Mouse (Mus musculus): ENCODE results near the gene Otop3. TPM values are rescaled to one million over a fixed set of nuclear protein-coding genes. Genes with fewer than 3 reads are reported as not detected.

The Otop3 gene
- polyA plus RNA-seq, 1 experiment from 2014 or later, result not detected

DNA sequence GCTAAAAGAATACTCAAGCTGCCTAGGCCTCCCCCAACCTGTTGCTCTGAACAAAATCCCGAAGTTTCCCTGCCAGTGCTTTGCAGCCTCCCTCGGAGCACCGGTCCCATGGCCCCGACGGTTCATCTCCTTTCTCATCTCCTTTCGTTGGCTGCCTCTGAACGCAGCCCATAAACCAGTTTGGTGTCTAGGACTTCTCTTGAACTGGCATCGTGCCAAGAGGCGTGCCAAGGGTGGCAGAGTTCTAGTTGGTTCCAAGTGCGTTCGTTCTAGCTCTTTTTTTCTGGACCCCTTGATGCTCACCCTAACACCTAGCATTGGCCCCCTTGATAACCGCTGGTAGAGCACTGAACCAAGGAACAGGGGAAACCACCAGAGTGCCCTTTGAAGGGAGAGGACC, 692 bp downstream of the Otop3 start:
- no peak for DNase-seq
- Histone ChIP-seq H3K4me1 (ENCODE audit: insufficient read depth) (no peaks in the 10 kb centered on the region), H3K27me3 (ENCODE audit: insufficient read depth, low read length) (peaks cover 59% of the 10 kb centered on the region), H3K4me2 (no peak overlapping the region), H3K9ac (no peak overlapping the region), H3K36me3 (ENCODE audit: insufficient read depth) (no peaks in the 10 kb centered on the region), H3K27ac (ENCODE audit: low read depth) (no peak overlapping the region), H3K4me3 (ENCODE audit: low read depth, low read length) (no peak overlapping the region), H3K9me3 (ENCODE audit: low read depth, low read length) (no peaks in the 10 kb centered on the region)
- WGBS, result 57% methylated on average over 12 of the region's 12 CpGs
- no peak for ATAC-seq (ENCODE audit: insufficient read depth)
- TF ChIP-seq CTCF (IDR thresholded peaks at IDR 0.05; ENCODE audit: low read depth), result no peak

DNA sequence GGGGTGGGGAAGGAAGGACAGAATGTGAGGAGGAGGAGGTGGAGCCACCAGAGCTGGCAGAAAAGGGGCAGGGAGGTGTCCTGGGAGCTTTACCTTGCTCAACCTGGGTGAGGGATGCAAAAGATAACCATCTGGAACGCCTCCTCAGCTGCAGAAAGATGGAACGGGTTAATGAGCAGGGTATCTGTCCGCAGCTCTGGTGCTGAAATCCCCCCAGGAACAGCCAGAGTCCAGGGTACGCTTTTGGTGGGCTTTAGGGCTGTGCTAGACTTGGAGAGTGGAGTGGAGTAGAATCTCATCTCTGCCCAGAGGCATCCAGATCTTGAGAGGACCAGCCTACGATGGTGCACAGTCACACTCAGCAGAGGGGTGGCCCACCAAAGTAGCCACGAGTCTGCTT, 1.6 kb downstream of the Otop3 start:
- Histone ChIP-seq H3K27me3 (ENCODE audit: insufficient read depth, low read length) (peaks cover 59% of the 10 kb centered on the region), H3K9me3 (ENCODE audit: low read depth, low read length) (no peaks in the 10 kb centered on the region), H3K9ac (no peak overlapping the region), H3K36me3 (ENCODE audit: insufficient read depth) (no peaks in the 10 kb centered on the region), H3K4me3 (ENCODE audit: low read depth, low read length) (no peak overlapping the region), H3K4me1 (ENCODE audit: insufficient read depth) (no peaks in the 10 kb centered on the region), H3K4me2 (no peak overlapping the region), H3K27ac (ENCODE audit: low read depth) (no peak overlapping the region)
- ATAC-seq (ENCODE audit: insufficient read depth) (no peak), DNase-seq (peak; percentile 49)
- TF ChIP-seq CTCF (IDR thresholded peaks at IDR 0.05; ENCODE audit: low read depth), result no peak
- WGBS, result 12% methylated on average over 6 of the region's 6 CpGs

DNA sequence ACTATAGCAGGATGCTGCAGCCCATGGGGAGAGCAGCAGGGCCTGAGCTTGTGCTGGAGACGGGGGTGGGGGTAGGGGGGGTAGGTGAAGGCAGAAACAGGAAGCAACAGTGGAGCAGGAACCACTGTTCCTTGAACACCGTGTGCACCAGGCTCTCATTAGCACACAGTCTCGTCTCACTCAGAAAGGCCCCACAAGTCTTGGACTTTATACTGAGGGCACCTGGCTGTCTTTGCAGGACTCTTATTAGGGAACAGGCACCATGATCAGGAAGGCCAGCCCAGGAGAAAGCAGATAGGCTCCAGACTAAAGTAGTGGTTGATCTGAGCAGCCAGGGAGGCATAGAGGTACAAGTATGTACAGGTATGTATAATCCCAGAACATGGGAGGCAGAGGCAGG, 2.8 kb downstream of the Otop3 start:
- no peak overlapping the region for H3K4me3 ChIP-seq (ENCODE audit: low read depth, low read length)
- no peaks in the 10 kb centered on the region for H3K9me3 ChIP-seq (ENCODE audit: low read depth, low read length)
- no peak overlapping the region for H3K4me2 ChIP-seq
- H3K9ac ChIP-seq, result no peak overlapping the region
- ATAC-seq (ENCODE audit: insufficient read depth) (no peak), DNase-seq (no peak)
- H3K4me1 ChIP-seq (ENCODE audit: insufficient read depth), result no peaks in the 10 kb centered on the region
- TF ChIP-seq CTCF (IDR thresholded peaks at IDR 0.05; ENCODE audit: low read depth), result no peak
- WGBS, result 33% methylated on average over 3 of the region's 3 CpGs
- H3K27me3 ChIP-seq (ENCODE audit: insufficient read depth, low read length), result peaks cover 53% of the 10 kb centered on the region
- no peaks in the 10 kb centered on the region for H3K36me3 ChIP-seq (ENCODE audit: insufficient read depth)
- no peak overlapping the region for H3K27ac ChIP-seq (ENCODE audit: low read depth)

DNA sequence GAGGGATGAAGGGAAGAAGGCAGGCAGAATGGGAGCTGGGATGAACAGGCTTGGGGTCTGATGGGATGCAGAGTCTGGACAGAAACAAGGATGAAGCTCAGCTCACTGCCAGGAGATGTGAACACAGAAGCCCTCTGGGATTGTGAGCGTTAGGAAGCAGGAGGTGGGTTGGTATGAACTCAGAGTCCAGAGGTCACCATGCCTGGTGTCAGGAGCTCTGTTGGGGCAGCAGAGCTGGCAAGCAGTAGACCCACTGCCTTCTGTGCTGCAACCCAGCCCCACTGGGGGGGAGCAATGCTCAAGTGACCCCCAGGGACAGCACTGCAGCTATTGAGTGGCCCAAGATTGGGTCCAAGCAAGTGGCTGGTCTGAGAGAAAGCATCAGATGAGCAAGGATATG, 3.3 kb downstream of the Otop3 start:
- no peak for ATAC-seq (ENCODE audit: insufficient read depth)
- peaks cover 48% of the 10 kb centered on the region for H3K27me3 ChIP-seq (ENCODE audit: insufficient read depth, low read length)
- no peak for TF ChIP-seq CTCF (IDR thresholded peaks at IDR 0.05; ENCODE audit: low read depth)
- no peaks in the 10 kb centered on the region for H3K4me1 ChIP-seq (ENCODE audit: insufficient read depth)
- 28% methylated on average over 1 of the region's 1 CpGs for WGBS
- no peak overlapping the region for H3K4me2 ChIP-seq
- no peak for DNase-seq
- H3K4me3 ChIP-seq (ENCODE audit: low read depth, low read length), result no peak overlapping the region
- no peak overlapping the region for H3K27ac ChIP-seq (ENCODE audit: low read depth)
- H3K9ac ChIP-seq, result no peak overlapping the region
- no peaks in the 10 kb centered on the region for H3K9me3 ChIP-seq (ENCODE audit: low read depth, low read length)
- no peaks in the 10 kb centered on the region for H3K36me3 ChIP-seq (ENCODE audit: insufficient read depth)

DNA sequence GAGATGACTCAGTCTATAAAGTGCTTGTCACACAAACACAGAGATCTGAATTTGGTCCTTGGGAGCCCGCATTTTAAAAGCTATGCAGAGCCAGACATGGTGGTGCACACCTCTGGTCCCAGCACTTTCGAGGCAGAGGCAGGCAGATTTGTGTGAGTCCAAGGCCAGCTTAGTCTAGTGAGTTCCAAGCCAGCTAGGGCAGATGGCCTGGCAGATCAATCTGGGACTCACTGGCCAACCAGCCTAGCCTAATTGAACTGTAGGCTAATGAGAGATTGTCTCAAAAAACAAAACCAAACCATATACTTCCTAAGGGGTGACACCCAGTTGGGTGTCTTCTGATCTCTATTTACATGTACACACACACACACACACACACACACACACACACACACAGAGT, 6.7 kb downstream of the Otop3 start:
- DNase-seq (no peak), ATAC-seq (ENCODE audit: insufficient read depth) (no peak)
- Histone ChIP-seq H3K4me2 (no peak overlapping the region), H3K36me3 (ENCODE audit: insufficient read depth) (no peaks in the 10 kb centered on the region), H3K9ac (no peak overlapping the region), H3K4me3 (ENCODE audit: low read depth, low read length) (no peak overlapping the region), H3K27me3 (ENCODE audit: insufficient read depth, low read length) (peaks cover 33% of the 10 kb centered on the region), H3K27ac (ENCODE audit: low read depth) (no peak overlapping the region), H3K9me3 (ENCODE audit: low read depth, low read length) (no peaks in the 10 kb centered on the region), H3K4me1 (ENCODE audit: insufficient read depth) (no peaks in the 10 kb centered on the region)
- WGBS, result 58% methylated on average over 2 of the region's 2 CpGs
- TF ChIP-seq CTCF (IDR thresholded peaks at IDR 0.05; ENCODE audit: low read depth), result no peak

DNA sequence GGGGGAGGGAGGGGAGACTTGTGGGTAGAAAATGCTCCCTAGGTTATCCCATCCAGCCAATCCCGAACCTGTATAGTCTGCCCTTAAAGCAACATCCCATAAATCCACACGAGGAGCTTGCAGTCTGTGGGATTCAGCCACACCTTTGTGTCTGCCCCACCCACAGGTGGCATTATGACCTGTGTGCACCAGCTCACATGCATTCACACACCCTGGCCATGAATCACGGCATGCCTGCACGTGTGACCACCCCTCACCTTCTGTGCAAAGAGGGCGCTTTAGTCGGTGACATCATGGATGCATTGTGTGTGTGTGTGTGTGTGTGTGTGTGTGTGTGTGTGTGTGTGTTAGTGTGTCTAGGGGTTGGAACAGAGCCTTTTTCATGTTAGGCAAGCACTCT, 7.3 kb downstream of the Otop3 start:
- no peak overlapping the region for H3K4me2 ChIP-seq
- no peaks in the 10 kb centered on the region for H3K36me3 ChIP-seq (ENCODE audit: insufficient read depth)
- DNase-seq (no peak), ATAC-seq (ENCODE audit: insufficient read depth) (no peak)
- WGBS, result 65% methylated on average over 6 of the region's 6 CpGs
- no peak overlapping the region for H3K4me3 ChIP-seq (ENCODE audit: low read depth, low read length)
- H3K9me3 ChIP-seq (ENCODE audit: low read depth, low read length), result no peaks in the 10 kb centered on the region
- no peaks in the 10 kb centered on the region for H3K4me1 ChIP-seq (ENCODE audit: insufficient read depth)
- H3K27me3 ChIP-seq (ENCODE audit: insufficient read depth, low read length), result peaks cover 29% of the 10 kb centered on the region; the same call in 1 of the 2 replicates
- no peak overlapping the region for H3K27ac ChIP-seq (ENCODE audit: low read depth)
- no peak overlapping the region for H3K9ac ChIP-seq
- TF ChIP-seq CTCF (IDR thresholded peaks at IDR 0.05; ENCODE audit: low read depth), result no peak

DNA sequence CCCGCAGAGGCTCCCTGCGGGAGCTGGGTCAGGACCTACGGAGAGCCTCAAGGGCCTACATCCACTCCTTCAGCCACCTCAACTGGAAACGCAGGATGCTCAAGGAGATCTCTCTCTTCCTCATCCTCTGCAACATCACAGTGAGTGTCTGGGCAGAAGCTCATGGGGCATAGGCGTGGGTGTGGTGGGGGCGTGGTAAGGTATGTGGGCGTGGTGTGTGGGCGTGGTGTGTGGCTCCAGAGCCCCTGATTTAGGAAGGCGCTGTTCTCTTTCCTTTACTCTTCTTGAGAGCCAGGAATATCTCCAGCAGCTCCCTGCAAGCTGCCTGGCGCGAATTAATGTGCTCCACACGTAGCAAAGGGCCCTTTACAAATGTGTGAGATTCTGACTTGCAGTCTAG, 10.4 kb downstream of the Otop3 start:
- DNase-seq, result no peak
- Histone ChIP-seq H3K36me3 (ENCODE audit: insufficient read depth) (no peaks in the 10 kb centered on the region), H3K4me2 (no peak overlapping the region), H3K9ac (no peak overlapping the region), H3K9me3 (ENCODE audit: low read depth, low read length) (no peaks in the 10 kb centered on the region), H3K27me3 (ENCODE audit: insufficient read depth, low read length) (peaks cover 18% of the 10 kb centered on the region; the same call in 1 of the 2 replicates), H3K4me3 (ENCODE audit: low read depth, low read length) (no peak overlapping the region), H3K27ac (ENCODE audit: low read depth) (no peak overlapping the region), H3K4me1 (ENCODE audit: insufficient read depth) (no peaks in the 10 kb centered on the region)
- no peak for TF ChIP-seq CTCF (IDR thresholded peaks at IDR 0.05; ENCODE audit: low read depth)
- WGBS, result 14% methylated on average over 12 of the region's 12 CpGs
- no peak for ATAC-seq (ENCODE audit: insufficient read depth)

DNA sequence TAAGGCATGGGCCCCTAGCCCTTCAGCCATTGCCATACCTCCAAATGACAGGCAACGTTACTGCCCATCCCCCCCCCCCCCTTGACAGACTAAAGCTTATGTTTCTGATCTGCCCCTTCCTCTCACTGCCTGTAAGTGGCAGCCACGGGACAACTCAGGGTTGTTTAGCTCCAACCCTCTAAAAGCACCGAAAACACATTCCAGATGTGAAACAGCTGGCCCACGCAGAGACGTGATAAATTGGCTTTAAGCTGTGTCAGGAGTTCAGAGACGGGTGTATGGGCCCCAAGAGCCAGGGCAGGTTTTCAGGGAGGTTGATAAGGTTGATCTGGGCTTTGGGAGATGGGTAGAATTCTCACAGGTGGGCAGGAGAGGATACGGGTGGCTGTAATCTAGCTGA, 11.0 kb downstream of the Otop3 start:
- H3K9me3 ChIP-seq (ENCODE audit: low read depth, low read length), result no peaks in the 10 kb centered on the region
- no peak for TF ChIP-seq CTCF (IDR thresholded peaks at IDR 0.05; ENCODE audit: low read depth)
- H3K4me3 ChIP-seq (ENCODE audit: low read depth, low read length), result no peak overlapping the region
- no peaks in the 10 kb centered on the region for H3K36me3 ChIP-seq (ENCODE audit: insufficient read depth)
- no peak overlapping the region for H3K9ac ChIP-seq
- no peak for ATAC-seq (ENCODE audit: insufficient read depth)
- H3K27ac ChIP-seq (ENCODE audit: low read depth), result no peak overlapping the region
- peaks cover 18% of the 10 kb centered on the region; the same call in 1 of the 2 replicates for H3K27me3 ChIP-seq (ENCODE audit: insufficient read depth, low read length)
- peak; percentile 67 for DNase-seq
- no peak overlapping the region for H3K4me2 ChIP-seq
- 16% methylated on average over 7 of the region's 7 CpGs for WGBS
- no peaks in the 10 kb centered on the region for H3K4me1 ChIP-seq (ENCODE audit: insufficient read depth)

Data from lung, embryonic 14.5 days (tissue).